Mouse (Mus musculus) liver (tissue): ENCODE data around the gene Ddx59.

ENCODE experiments used
- DNase-seq: peaks from one replicate; pipeline ENCODE4 v3.0.0-alpha.2; 2020; ENCODE audit warnings: mixed read lengths

The Ddx59 gene

DNA sequence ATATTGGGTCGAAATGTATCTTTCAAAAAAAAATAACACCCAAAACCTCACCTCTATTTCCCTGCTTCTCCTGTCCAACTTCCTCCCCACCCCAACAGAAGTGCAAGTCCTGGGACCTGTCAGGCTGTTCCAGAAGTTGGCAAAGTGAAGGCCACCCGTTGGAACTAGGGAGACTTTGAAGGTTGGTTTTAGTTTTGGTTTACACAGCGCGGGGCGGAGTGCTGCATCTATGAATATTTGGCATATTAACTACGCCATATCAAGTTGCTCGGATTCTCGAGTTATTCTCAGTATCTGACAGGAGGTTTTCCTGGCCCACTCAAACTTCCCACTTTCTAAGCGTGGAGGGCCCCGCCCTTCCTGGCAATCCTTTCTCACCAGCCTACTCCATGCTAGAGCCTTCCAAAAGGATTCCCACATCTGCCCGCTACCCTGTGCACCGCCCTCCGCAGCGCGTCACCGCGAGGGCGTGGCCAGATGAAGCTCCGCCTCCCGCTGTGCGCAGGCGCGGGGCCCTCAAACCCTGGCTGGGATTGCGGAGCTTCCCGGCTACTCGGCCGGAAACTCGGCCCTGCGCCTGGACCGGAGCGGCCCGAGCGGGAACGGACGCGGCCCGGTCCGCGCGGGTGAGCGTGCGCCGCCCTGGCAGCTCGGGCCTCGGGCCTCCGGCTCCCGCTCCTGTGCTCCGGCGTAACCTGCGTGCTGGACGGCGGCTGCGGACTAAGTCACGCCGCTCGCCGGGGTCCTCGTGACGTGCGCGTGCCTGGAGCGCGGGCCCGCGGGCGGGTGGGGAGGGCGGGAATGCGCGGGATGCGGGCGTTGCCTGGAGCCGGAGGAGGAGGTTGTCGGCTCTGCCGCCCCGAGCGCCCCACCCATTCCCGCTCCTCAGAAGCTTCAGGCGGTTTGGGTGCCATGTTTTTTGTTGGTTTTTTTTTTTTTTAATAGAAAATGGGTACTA is at the start of gene Ddx59:
Gene Ddx59 (plus strand): TSS at position 474 of the 958 bp plus-strand sequence.
- peak; percentile 96 for DNase-seq

DNA sequence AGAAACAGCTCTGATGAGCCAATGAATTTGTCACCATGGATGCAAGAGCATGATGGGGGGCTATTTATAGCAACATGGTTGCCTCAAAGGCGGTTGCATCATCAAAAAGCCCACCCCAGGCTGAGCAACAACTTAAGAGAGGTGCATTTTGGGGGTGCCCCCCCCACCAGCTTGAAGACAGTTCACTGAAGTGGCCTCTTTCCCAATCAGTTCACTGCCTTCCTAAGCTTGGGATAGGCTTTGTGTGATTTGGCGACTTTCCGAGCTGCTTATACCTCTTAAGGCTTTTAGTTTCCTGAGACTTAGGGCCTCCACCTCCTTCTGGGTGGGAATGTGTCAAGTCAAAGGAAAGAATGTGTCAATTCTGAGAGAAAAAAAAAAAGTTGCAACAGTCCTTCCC is 49.1 kb upstream of the Ddx59 start:
- DNase-seq, result no peak

DNA sequence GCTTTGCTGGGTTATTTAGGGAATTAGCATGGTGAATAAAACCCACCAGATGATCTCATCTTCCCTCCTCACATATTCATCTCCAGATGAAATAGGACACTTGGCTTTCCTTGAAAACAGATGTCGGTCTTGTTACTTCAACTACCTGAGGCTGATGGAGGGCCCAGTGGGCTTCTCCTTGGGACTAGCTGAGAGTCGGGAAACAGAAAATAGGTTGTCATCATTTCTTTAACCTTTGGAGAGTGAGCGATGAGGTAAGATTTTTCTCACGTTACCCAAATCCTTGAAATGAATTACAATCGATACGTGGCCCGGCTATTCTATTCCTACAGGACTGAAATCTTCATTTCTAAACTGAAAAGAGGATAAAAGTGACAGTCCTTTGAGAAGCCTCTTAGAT is 35.8 kb upstream of the Ddx59 start:
- no peak for DNase-seq

DNA sequence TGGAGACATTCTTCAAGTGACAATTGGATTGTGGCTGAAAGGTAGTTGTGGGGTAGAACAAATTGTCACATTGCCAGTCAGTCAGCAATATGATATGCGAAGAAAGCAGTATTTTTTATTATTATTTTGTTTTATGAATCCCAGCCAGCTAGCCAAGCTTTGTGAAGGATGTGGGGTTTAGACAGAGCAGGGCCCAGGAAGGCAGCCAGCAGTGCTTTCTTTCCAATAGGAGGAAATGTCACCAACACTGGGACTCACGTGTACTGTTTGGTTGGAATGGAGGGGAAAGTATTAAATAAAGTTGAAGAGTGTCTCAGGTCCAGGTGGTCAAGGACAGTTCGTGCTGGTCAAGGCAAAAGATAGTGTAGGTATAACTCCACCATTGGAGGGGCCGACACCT is 34.9 kb upstream of the Ddx59 start:
- no peak for DNase-seq

DNA sequence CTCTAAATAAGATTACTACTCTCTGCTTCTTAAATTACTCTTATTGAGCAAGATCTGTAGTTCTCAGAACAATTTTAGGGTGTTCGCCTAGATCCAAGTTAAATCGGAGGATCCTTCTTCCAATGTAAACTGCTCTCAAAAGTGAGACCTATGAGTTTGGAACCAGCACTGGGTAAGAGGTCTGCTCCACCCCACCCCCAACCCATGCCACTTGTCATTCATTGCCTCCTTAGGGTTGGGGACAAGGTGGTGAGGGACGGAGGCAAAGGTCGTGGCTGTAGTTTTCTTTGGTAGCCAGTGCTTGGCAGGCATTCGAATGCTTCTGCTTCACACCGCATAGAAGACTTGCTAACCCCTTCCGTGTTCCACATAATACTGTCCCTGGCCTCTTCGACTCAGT is 34.5 kb upstream of the Ddx59 start:
- DNase-seq, result no peak

DNA sequence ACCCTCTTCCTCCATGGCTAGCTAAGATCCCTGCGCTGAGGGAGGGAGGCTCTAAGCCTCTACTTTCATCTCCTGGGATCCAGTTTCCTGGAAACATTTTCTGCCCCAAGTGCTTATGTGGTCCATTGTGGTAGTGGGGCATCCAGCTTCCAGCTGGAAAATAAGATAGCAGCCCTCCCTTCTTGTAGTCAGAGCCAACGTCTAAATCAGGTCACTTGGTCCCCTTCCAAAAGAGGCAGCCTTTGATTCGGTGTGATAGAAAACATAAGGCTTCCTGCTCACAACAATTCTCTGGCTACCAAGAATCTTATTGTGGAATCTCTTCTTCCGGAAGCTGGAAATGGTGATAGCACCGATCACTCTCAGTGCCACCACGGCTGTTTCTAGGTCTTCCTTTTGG is 33.9 kb upstream of the Ddx59 start:
- no peak for DNase-seq

DNA sequence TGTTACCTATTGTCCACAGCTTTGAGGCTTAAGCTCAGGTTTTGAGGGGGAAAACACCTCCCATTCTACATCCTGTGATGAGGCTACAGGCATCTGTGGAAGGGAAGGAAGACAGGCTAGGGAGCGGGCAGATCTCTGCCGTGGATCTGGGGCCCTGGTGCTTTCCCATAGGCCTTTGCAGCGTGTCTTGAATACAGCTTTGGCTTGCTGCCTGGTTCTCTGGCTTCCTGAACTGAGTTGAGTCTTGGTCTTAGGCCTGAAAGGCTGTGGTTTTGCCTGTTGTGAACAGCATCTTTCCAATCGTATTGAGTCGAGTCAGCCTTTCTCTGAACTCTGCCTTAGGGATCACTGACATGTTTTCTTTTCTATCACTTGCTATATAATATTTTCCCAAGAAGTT is 33.5 kb upstream of the Ddx59 start:
- DNase-seq, result no peak

DNA sequence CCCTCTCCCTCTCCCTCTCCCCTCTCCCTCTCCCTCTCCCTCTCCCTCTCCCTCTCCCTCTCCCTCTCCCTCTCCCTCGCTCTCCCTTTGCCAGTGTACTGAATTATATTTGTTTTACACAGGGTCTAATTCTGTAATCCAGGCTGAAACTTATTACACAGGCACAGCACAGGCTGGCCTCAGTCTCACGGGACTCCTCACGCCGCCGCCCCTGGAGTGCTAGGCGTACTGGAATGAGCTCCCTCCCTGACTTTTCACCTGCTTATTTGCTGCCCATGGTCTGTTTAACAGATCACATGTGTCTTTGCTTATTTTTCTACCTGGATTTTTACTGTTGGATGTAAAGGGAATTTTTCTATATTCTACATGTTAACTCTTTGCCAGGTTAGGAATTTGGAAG is 28.2 kb upstream of the Ddx59 start:
- no peak for DNase-seq

DNA sequence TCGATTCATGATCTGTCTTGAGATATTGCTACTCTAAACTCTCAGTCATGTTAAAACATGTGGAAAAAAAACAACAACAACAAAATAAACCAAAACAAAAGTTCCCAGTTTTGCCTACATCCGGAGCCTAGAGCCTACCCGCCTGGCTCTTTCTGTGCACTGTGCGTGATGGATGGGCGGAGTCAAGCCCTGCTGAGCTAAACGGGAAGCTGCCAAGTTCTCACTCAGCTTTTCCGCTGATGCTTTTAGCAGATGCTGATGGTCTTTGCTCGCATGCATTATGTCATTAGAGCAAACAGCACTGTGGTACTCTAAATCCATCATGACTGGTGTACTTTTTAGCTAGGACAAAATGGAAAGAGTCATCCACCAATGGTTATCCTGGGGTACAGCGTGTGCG is 20.6 kb upstream of the Ddx59 start:
- DNase-seq, result peak; percentile 29

DNA sequence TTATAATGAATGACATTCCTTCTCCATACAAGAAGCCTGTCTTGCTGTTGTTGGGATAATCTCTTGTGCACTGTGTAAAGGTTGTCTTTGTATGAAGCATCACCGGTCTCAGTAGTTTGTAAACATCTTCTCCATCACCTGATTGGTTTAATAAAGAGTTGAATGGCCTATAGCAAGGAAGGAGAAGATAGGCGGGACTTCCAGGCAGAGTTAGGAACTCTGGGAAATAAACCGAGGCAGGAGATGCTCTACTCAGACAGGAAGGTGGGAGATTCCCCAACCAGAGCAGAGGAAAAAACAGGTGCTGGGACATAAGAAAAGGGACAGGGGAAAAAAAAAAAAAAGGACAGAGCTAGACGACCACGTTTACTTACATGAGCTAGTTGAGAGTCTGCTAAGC is 20.0 kb upstream of the Ddx59 start:
- no peak for DNase-seq

DNA sequence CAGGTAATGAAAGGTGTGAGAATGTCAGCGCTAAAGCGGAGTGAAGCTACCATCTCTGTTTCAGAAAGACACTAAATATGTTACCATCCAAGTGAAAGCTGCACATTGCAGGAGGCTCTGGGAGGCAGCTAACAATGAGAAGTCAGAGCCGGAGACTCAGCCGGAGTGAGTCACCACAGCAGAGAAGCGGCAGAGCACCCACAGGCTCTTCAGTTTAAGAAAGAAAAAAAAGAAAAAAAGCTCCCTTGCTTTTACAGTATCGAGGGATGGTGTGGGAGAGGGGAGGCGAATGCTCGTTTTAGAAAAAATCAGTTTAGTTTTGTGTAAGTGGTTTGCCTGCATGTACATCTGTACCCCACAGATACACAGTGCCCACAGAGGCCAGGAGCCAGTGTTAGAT is 13.8 kb upstream of the Ddx59 start:
- no peak for DNase-seq

DNA sequence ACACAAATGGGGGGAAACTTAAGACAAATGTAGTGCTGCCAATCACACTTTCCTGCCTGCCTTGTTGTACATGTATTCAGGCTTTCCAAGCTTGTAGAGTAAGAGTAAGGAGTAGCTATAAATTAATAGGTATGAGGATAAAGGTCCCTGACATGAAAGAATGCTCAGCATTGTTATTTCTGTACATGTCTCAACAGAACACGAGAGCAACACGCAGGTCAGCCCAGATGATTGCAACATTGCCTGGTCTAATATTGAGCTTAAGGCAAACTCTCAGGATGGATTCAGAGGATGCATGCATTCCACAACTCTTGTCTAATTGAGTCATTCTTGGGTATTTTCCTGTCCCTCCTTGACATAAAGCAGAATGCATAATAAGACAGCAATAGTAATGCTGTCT is 5.4 kb upstream of the Ddx59 start:
- no peak for DNase-seq

DNA sequence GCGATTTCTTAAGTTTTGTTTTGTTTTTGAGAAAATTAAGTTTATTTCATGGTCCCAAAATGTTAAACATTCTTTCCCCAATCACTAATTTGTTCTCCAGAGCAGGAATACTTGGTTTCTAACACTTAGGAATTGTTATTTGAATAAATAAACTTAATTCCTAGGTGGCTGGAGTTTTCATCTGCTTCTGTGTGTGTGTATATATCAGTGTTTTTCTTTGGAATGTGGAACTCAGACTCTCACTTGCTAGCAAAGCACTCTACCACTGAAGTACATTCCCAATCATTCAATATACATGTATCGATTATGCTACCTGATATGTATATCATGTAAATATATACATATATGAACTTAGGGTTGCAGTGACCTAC is 670 bp downstream of the Ddx59 start:
- no peak for DNase-seq

DNA sequence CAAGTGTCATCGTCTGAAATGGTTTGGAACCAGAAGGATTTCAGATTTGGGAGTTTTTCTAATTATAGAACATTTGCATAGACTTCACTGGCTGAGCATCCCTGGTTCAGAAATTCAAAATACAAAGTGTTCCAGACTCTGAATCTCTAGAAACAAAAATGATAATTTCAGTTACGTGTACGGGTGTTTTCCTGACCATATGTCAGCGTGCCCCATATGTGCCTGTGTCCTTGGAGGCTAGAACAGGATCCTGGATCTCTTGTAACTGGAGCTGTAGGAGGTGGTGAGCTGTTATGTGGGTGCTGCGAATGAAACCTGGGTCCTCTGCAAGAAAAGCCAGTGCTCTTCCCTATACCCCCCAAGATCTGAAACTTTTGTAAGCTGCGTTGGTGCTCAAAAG is 3.3 kb downstream of the Ddx59 start:
- no peak for DNase-seq

DNA sequence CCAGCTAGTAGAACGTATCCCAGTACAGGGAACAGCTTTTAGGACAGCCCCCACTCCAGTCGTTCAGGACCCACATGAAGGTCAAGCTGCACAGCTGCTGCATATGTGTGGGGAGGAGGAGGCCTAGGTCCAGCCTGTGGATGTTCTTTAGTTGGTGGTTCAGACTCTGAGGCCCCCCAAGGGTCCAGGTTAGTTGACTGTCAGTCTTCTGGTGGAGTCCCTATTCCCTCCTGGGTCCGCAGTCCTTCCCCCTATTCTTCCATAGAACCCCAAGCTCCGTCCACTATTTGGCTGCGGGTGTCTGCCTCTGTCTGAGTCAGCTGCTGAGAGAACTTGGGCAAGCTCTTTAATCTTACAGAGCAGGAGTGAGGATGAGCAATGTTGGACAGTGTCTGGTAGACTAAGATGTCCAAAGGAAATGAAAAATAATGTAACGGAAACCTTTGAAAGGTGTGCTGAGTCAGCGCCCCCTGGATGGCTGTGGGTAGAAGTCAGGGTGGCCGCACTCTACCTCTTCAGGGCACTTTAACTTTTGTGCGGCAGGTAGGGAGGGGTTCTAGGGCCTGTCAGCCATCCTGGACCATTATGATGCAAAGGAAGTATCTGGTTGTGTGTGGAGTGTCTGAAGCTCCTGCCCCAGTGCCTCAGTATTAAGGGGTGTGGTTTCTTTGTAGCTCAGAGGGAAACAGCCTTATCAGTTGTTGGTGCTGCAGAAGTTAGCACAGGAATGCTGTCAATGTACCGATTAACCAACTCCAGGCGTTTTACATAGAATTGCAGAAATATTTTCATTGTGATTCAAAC is 12.3 kb downstream of the Ddx59 start:
- peak; percentile 62 for DNase-seq

DNA sequence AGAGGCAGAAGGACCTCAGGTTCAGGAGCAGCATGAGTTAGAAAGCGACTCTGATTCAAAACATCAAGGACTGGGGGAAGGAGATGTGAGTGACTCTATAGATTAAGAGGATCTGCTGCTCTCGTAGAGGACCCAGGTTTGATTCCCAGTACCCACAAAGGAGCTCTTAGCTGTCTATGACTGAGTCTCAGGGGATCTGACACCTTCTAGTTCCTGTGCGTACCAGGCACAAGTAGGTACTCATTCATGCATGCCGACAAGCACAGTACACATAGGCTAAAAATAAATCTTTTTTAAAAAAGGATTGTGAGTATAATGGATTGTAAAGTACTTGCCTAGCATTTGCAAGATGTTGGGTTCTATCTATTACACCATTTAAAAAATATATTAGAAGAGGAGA is 13.9 kb downstream of the Ddx59 start:
- no peak for DNase-seq

DNA sequence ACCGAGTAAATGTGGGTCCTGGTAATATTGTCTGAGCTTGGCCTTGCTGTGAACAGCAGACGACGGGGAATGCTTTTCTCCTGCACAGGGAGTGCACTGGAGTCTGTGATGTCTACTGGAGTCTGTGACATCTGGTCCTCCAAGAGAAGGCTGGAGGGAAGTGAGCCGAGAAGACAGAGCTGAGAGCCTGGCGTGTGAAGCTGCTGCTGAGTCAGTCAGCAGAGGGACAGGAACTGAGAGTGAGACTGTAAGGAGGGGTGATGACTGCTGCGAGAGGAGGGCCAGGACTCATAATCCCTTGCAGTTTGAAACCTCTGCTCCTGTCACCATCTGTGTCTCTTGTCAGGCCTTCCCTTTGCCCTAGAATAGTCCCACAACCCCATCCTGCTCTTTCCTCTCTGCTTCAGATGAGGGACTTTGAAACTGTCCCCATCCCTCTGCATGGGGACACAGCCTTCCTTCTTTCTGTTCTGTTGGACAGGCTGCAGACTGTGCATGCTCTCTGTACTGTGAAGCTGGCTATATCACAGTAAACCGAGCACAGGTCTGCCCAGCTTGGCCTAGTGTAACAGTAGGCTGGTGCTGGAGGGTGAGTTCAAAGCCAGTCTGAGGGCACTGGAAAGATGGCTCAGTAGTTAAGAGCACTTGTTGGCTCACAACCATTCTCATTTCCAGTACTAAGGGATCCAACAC is 15.2 kb downstream of the Ddx59 start:
- no peak for DNase-seq

DNA sequence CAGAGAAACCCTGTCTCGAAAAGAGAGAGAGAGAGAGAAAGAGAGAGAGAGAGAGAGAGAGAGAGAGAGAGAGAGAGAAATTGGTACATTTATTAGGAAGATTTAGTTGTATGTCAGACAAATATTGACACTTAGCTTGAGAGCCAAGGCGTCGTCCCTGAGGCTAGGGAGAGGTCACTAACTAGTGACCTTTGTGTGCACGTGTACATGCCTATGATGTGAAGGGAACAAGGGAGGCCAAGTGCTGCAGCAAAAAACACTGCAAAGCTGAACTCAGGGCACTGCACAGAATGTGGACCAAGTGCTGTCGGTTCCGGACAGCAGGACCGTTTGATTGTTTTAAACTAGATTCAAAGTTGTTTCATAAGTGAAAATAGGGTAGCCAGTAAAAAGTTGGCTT is 25.7 kb downstream of the Ddx59 start:
- no peak for DNase-seq

DNA sequence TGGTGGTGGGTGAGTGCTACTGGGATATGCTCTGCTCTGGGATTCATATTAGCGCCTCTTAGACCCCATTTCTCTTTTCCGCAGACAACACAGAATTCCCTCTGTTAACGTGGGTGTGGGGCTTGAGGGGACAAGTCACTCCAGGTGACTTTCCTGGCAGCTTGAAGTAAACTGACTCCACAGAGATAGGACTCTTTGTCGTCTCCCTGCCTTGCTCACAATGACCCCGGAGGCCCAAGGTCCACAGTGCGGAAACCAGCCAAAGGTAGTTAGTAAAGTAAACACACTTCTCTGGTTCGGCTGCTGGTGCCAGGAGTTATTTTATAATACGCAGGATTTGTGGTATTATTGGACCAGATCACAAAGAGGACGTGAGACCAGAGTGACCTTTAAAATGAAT is 27.7 kb downstream of the Ddx59 start:
- no peak for DNase-seq

DNA sequence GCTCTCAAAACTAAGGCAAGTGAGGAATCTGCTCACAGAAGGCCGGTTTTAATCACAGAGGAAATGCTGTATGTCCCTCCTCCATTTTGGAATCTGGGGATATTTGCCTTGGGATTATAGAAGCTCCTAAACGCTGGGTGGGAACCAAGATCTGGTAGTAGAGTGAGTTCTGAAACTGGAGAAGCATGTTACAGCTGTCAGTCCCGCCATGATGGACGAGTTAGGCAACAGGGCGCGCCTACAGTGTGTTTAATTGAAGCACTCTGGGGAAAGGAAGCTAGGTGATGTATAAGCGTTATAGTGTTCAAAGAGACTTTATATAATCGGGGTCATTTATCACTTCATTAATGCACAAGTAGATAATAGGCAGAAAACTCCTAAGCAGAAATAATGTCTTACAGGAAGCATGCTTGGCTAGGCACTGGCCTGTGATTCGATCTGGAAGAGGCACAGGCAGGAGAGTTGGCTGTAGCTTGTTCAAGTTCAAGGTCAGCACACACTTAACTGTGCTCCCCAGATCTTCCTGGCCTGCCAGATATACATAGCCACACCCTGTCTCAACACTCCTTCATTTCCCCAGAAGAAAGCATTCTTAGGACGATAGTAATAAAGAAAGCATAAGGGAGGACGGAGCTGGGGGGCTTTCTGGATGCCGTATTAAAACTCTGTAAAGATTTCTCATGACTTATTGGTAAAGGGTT is 29.6 kb downstream of the Ddx59 start:
- DNase-seq, result peak; percentile 78

DNA sequence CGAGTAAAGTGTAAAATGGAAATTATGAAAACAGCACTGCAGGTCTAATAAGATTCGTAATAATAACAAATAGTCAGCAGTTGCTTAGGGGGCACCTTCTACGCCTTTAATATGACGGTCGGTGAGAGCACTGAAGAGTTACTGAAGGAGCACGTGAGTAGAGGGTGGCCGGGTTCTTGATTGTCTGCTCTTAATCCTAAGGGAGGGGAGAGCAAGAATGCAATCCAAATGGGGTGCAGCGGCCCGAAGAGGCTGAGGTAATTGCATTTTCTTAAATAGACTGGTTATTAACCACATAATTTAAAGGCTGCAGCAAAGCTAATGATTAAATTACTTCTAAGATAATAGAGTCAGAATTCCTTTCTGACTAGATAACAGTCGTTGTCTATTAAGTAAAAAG is 31.9 kb downstream of the Ddx59 start:
- DNase-seq, result no peak

DNA sequence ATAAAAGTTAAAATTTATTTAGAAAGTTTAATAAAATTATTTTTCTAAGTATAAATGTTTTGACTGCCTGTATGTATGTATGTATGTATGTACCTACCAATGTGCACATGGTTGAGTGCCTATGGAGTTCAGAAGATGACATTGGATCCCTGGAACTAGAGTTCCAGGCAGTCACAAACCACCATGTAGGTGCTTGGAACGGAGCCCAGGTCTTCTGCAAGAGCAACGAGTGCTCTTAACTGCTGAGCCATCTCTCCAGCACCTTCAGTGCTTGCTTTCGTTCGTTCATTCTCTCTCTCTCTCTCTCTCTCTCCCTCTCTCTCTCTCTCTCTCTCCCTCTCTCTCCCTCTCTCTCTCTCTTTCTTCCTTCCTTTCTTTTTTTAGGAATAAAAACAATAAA is 32.3 kb downstream of the Ddx59 start:
- DNase-seq, result no peak

DNA sequence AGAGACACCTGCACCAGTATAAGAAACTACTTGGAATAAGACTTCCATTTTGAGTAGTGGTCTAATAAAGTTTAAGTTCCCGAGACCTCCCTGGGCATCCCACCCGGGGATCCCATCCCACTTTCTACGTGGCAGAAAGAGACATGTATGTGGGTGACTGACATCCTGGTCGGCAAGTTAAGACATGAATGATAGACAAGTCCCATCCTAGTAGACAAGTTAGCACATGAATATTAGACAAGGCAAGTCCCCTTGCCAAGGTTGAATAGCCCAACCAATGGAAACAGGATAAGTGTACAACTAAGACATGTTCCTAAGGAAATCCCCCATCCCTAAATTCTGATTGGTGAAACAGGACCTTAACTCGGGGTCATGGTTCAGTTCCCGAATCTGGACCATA is 34.5 kb downstream of the Ddx59 start:
- DNase-seq, result no peak
